Mouse (Mus musculus) C2C12 (cell line): ENCODE results near the gene Jade3. TPM values are rescaled to one million over a fixed set of nuclear protein-coding genes. Genes with fewer than 3 reads are reported as not detected.
"Not testable (repeated sequence)": the region's sequence is repeated elsewhere in the genome, so short reads cannot be mapped to it uniquely, and the experiment has no call there.

ENCODE experiments used
- H3K27me3 ChIP-seq: one replicate; pipeline ENCODE4 v1.6.1; 2011; ENCODE audit not compliant: control insufficient read depth, insufficient read depth, insufficient read length
- H3K36me3 ChIP-seq: one replicate; pipeline ENCODE4 v1.6.1; 2011; ENCODE audit not compliant: control insufficient read depth, insufficient read depth
- H3K4me3 ChIP-seq: one replicate; pipeline ENCODE4 v1.5.1; 2011; ENCODE audit warnings: mild to moderate bottlenecking, control low read depth; ENCODE audit not compliant: poor library complexity, insufficient read depth, severe bottlenecking
- H3K79me2 ChIP-seq: one replicate; pipeline ENCODE4 v1.6.1; 2011; ENCODE audit not compliant: control insufficient read depth, insufficient read depth
- H3K79me3 ChIP-seq: one replicate; pipeline ENCODE4 v1.6.1; 2011; ENCODE audit warnings: low read depth, control low read depth
- H3ac ChIP-seq: one replicate; pipeline ENCODE3; 2011; ENCODE audit warnings: low read depth; ENCODE audit not compliant: control insufficient read depth, insufficient read length
- CEBPB ChIP-seq: IDR thresholded peaks from one replicate; pipeline ENCODE4 v1.6.1; 2011; ENCODE audit warnings: low read depth, mild to moderate bottlenecking, control low read depth, moderate library complexity
- CTCF ChIP-seq: IDR thresholded peaks from one replicate; pipeline ENCODE4 v1.5.1; 2011; ENCODE audit not compliant: control insufficient read depth, insufficient read depth, insufficient read length
- FOSL1 ChIP-seq: IDR thresholded peaks from one replicate; pipeline ENCODE4 v1.8.0; 2011; ENCODE audit warnings: mild to moderate bottlenecking, low read length; ENCODE audit not compliant: poor library complexity, insufficient read depth, severe bottlenecking
- MAX ChIP-seq: IDR thresholded peaks from one replicate; pipeline ENCODE4 v1.6.1; 2011; ENCODE audit warnings: mild to moderate bottlenecking, control low read depth
- MYOD1 ChIP-seq: IDR thresholded peaks from one replicate; pipeline ENCODE4 v1.6.1; 2011; ENCODE audit warnings: low read depth; ENCODE audit not compliant: control insufficient read depth, insufficient read length
- MYOG ChIP-seq: IDR thresholded peaks from one replicate; pipeline ENCODE4 v1.6.1; 2011; ENCODE audit not compliant: control insufficient read depth, insufficient read length; ENCODE audit errors: extremely low read depth
- USF1 ChIP-seq: IDR thresholded peaks from one replicate; pipeline ENCODE4 v1.6.1; 2011; ENCODE audit warnings: low read depth, mild to moderate bottlenecking, control low read depth, moderate library complexity
- long read RNA-seq, 2 experiments: library from polyadenylated mRNA; unstranded; transcript quantifications; one replicate each; pipeline ENCODE4 v2.0.0; 2019 to 2020
- polyA plus RNA-seq: library from polyadenylated mRNA; unstranded; fragments of >200 nt; fragmentation: generic; extraction: Trizol; gene quantifications from one replicate; pipeline ENCODE4 v1.2.1, GENCODE M21; 2012; ENCODE audit warnings: missing spikeins

The Jade3 gene
- polyA plus RNA-seq, result 2.9 TPM
- long read RNA-seq, experiment 1, result 0 reads
- long read RNA-seq, experiment 2, full-length matches to known transcripts, result 12 of 35 reads
- long read RNA-seq, experiment 2, partial matches to known transcripts, result 2 of 35 reads
- long read RNA-seq, experiment 2, other reads (novel, unspliced or antisense), result 21 of 35 reads

DNA sequence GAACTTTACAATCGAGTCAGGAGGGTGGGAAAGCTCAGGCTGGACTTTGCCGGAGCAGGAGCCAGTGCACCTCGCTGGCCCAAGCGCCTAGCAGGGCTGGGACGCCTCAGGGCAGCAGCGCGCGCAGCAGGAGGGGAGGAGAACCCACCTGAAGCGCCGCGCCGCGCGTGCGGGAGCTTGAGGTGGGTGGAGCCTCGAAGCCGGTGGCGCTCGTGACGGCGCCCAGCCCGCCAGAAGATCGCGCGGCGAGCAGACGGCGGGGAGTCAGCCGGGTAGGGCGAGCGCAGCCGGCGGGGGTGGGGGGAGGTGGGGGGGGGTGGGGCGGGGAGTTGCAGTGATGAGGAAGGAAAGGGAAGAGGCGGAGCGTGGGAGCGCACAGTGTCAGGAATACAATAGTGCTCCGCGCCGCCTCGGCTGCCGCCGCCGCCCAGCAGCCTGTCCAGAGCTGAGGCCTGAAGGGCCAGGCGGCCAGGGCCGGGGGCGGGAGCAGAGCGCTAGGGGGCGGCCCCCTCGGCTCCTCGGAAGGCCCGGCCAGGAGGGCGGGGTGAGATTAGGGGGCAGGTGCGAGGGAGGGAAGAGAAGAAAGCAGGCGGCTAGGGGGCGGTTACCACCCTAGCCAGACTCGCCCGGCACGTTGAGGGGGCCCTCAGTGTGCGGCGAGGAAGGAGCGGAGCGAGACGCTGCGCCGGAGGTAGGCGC, at the start of gene Jade3:
Gene Jade3 (plus strand): TSS at position 549 of the 699 bp plus-strand sequence.
- H3K4me3 ChIP-seq, result peak within 1 kb of the TSS; percentile 41
- peaks cover 13% of the 10 kb centered on the region for H3K79me3 ChIP-seq
- no peak for TF ChIP-seq MYOD1
- peaks cover 21% of the 10 kb centered on the region for H3K79me2 ChIP-seq
- H3ac ChIP-seq, result peak within 1 kb of the TSS; percentile 99
- H3K27me3 ChIP-seq, result no peaks in the 10 kb centered on the region
- H3K36me3 ChIP-seq, result no peaks in the 10 kb centered on the region

DNA sequence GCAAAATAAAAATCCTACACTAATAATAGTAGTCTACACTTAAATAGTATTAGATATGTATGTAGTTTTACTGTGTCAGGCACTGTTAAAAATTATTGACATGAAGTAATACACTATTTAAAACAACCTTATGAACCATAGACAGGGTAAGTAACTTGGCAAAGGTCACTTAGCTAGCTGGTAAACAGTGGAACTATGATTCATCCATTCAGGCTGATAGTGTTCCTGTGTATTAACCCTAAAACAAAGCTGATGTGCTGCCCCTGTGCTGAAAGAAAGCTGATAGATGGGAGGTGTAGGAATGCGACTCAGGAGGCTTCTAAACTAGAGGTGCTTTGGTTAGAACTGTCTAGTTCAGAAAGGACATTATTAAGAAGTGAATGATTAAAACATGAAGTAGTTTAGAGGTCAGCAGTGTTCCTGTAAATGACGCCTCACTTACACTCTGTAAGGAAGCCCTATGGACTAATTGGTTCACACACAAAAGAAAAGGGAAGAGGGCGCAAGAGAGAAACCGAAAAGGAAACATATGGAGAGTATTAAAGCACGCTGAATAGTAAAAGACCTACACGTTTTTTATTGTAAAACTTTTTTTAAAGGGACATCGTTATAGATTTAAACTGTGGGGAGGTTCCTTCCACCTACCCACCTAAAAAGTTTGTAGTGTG, 46.0 kb upstream of the Jade3 start:
- Histone ChIP-seq H3K79me3 (no peaks in the 10 kb centered on the region), H3K4me3 (no peak overlapping the region), H3ac (no peak overlapping the region), H3K27me3 (no peaks in the 10 kb centered on the region), H3K79me2 (no peaks in the 10 kb centered on the region), H3K36me3 (no peaks in the 10 kb centered on the region)
- no peak for TF ChIP-seq MAX
- TF ChIP-seq CTCF, result no peak
- no peak for TF ChIP-seq MYOG
- no peak for TF ChIP-seq MYOD1
- no peak for TF ChIP-seq FOSL1
- TF ChIP-seq USF1, result no peak
- TF ChIP-seq CEBPB, result no peak

DNA sequence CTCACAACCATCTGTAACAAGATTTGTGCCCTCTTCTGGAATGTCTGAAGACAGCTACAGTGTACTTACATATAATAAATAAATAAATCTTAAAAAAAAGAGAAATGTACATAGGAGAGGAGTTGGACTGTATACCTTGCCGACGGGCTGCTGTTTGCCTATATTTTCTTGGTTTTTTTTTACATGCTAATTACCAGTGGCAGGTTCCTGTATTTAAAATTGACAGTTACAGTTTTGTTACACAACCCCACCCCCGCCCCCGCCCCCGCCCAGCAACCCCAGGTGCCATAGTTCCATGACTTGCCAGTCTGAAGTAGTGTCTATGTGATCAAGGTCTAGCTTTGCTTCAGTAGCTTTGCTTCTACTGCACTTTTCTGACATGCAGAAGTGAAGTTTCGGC, 43.2 kb upstream of the Jade3 start:
- TF ChIP-seq MYOG, result no peak
- TF ChIP-seq USF1, result no peak
- no peak for TF ChIP-seq CEBPB
- TF ChIP-seq CTCF, result no peak
- no peak for TF ChIP-seq FOSL1
- TF ChIP-seq MAX, result no peak
- no peak for TF ChIP-seq MYOD1
- H3K79me3 ChIP-seq, result no peaks in the 10 kb centered on the region

DNA sequence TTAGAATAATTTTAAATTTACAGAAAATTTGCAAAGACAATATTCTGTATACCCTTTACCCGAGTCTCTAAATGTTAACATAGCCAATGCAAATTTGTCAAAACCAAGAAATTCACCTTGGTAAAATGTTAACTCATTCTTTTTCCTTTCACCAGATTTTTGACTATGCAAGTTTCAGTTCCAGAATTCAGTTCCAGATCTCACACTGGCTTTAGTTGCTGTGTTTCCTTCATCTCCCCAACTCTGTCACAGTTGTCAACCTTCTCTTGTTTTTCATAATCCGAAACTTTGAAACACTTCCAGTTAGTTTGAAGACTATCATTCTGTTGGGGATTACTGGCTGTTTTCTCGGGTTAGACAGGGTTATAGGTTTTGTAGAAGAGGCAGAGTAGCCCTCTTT, 38.5 kb upstream of the Jade3 start:
- no peaks in the 10 kb centered on the region for H3K27me3 ChIP-seq
- no peak overlapping the region for H3K4me3 ChIP-seq
- TF ChIP-seq MYOG (no peak), FOSL1 (no peak), MYOD1 (no peak), USF1 (no peak), CTCF (no peak), MAX (no peak), CEBPB (no peak)
- no peaks in the 10 kb centered on the region for H3K79me2 ChIP-seq
- H3ac ChIP-seq, result no peak overlapping the region
- no peaks in the 10 kb centered on the region for H3K79me3 ChIP-seq
- no peaks in the 10 kb centered on the region for H3K36me3 ChIP-seq

More for the DNA sequence above, 43.2 kb upstream of the Jade3 start:
- H3K36me3 ChIP-seq, result no peaks in the 10 kb centered on the region
- H3ac ChIP-seq, result no peak overlapping the region
- H3K79me2 ChIP-seq, result no peaks in the 10 kb centered on the region
- no peaks in the 10 kb centered on the region for H3K27me3 ChIP-seq
- no peak overlapping the region for H3K4me3 ChIP-seq

DNA sequence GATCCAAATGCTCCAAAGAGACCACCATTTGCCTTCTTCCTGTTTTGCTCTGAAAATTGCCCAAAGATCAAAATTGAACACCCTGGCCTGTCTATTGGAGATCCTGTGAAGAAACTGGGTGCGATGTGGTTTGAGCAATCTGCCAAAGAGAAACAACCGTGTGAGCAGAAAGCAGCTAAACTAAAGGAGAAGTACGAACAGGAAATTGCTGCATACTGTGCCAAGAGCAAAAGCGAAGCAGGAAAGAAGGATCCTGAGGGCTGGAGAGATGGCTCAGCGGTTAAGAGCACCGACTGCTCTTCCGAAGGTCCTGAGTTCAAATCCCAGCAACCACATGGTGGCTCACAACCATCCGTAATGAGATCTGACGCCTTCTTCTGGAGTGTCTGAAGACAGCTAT, 33.5 kb upstream of the Jade3 start:
- H3ac ChIP-seq, H3K4me3 ChIP-seq, H3K79me3 ChIP-seq, H3K36me3 ChIP-seq, H3K27me3 ChIP-seq, H3K79me2 ChIP-seq: not testable (repeated sequence)

DNA sequence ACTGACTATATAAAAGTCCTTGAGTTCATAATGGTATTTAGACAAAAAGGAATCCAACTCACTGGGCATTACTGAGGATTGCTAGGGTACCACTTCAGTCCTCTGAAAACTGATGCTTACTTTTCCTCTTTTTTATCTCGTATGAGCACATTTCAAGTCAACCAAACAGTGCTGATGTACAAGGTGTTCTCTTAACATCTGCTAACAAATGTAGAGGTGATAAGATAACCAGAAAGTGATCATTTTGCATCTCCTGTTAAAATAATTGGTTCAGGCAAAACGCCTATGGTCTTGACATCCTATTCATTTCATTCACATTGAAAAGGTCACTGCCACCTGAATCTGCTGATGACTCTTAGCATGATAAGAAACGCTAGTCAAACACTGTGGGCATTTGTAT, 32.5 kb upstream of the Jade3 start:
- Histone ChIP-seq H3K79me3 (no peaks in the 10 kb centered on the region), H3K4me3 (no peak overlapping the region), H3K36me3 (no peaks in the 10 kb centered on the region), H3ac (no peak overlapping the region), H3K79me2 (no peaks in the 10 kb centered on the region), H3K27me3 (no peaks in the 10 kb centered on the region)
- no peak for TF ChIP-seq CTCF
- no peak for TF ChIP-seq USF1
- TF ChIP-seq MYOG, result no peak
- TF ChIP-seq MAX, result no peak
- no peak for TF ChIP-seq MYOD1
- TF ChIP-seq CEBPB, result no peak
- TF ChIP-seq FOSL1, result no peak
